Mouse (Mus musculus): ENCODE data around the gene Fgfrl1.

The Fgfrl1 gene

GRCm38 (mm10) chr5:108700346-108700745, 8.2 kb downstream of the Fgfrl1 start:
- no peak for DNase-seq (ENCODE audit: low spot score)

- no peak for DNase-seq (ENCODE audit: low spot score)
Measured at GRCm38 (mm10) chr5:108701341-108702021, 9.3 kb downstream of the Fgfrl1 start.

GRCm38 (mm10) chr5:108703754-108704626, 11.8 kb downstream of the Fgfrl1 start:
- DNase-seq (ENCODE audit: low spot score) = no peak

- DNase-seq (ENCODE audit: low spot score) = no peak
Measured at GRCm38 (mm10) chr5:108707758-108708157, 15.6 kb downstream of the Fgfrl1 start.

GRCm38 (mm10) chr5:108708419-108708818, 16.2 kb downstream of the Fgfrl1 start:
- no peak for DNase-seq (ENCODE audit: low spot score)

- no peak for DNase-seq (ENCODE audit: low spot score)
Measured at GRCm38 (mm10) chr5:108708981-108709731, 17.0 kb downstream of the Fgfrl1 start.

GRCm38 (mm10) chr5:108711968-108712367, 19.8 kb downstream of the Fgfrl1 start:
- no peak for DNase-seq (ENCODE audit: low spot score)

GRCm38 (mm10) chr5:108713096-108713495, 20.9 kb downstream of the Fgfrl1 start:
- no peak for DNase-seq (ENCODE audit: low spot score)

- DNase-seq (ENCODE audit: low spot score) = no peak
Measured at GRCm38 (mm10) chr5:108713691-108714090, 21.5 kb downstream of the Fgfrl1 start.

- no peak for DNase-seq (ENCODE audit: low spot score)
Measured at GRCm38 (mm10) chr5:108714149-108714548, 22.0 kb downstream of the Fgfrl1 start.

- DNase-seq (ENCODE audit: low spot score) = no peak
Measured at GRCm38 (mm10) chr5:108715974-108716373, 23.8 kb downstream of the Fgfrl1 start.

- DNase-seq (ENCODE audit: low spot score) = no peak
Measured at GRCm38 (mm10) chr5:108718051-108718450, 25.9 kb downstream of the Fgfrl1 start.

- DNase-seq (ENCODE audit: low spot score) = no peak
Measured at GRCm38 (mm10) chr5:108719761-108720160, 27.6 kb downstream of the Fgfrl1 start.

- no peak for DNase-seq (ENCODE audit: low spot score)
Measured at GRCm38 (mm10) chr5:108724006-108724405, 31.8 kb downstream of the Fgfrl1 start.

- DNase-seq (ENCODE audit: low spot score) = peak; percentile 21
Measured at GRCm38 (mm10) chr5:108726557-108727248, 34.5 kb downstream of the Fgfrl1 start.

GRCm38 (mm10) chr5:108727425-108727824, 35.2 kb downstream of the Fgfrl1 start:
- no peak for DNase-seq (ENCODE audit: low spot score)

- no peak for DNase-seq (ENCODE audit: low spot score)
Measured at GRCm38 (mm10) chr5:108741844-108742243, 49.7 kb downstream of the Fgfrl1 start.

GRCm38 (mm10) chr5:108742596-108742995, 50.4 kb downstream of the Fgfrl1 start:
- no peak for DNase-seq (ENCODE audit: low spot score)

GRCm38 (mm10) chr5:108743856-108744255, 51.7 kb downstream of the Fgfrl1 start:
- no peak for DNase-seq (ENCODE audit: low spot score)

GRCm38 (mm10) chr5:108744629-108745028, 52.4 kb downstream of the Fgfrl1 start:
- no peak for DNase-seq (ENCODE audit: low spot score)

GRCm38 (mm10) chr5:108750328-108751210, 58.4 kb downstream of the Fgfrl1 start:
- no peak for DNase-seq (ENCODE audit: low spot score)
